Mouse (Mus musculus) testis, adult 2 months (tissue): ENCODE results near the gene Selenop. TPM values are rescaled to one million over a fixed set of nuclear protein-coding genes. Genes with fewer than 3 reads are reported as not detected.
A peak's percentile ranks its signal among the peaks of the same experiment; 100 is the strongest.

Source experiments
- H3K27ac ChIP-seq: fragments of 200-500 bp; 2 replicates; pipeline ENCODE4 v1.5.1; 2012; ENCODE audit warnings: low read depth, low read length; ENCODE audit not compliant: control insufficient read depth, insufficient read depth
- H3K27me3 ChIP-seq: fragments of 200-500 bp; 2 replicates; pipeline ENCODE4 v1.6.1; 2012; ENCODE audit warnings: mild to moderate bottlenecking, low read length, moderate library complexity; ENCODE audit not compliant: control insufficient read depth, insufficient read depth
- H3K36me3 ChIP-seq: fragments of 200-500 bp; 2 replicates; pipeline ENCODE4 v1.6.1; 2012; ENCODE audit warnings: mild to moderate bottlenecking, low read length; ENCODE audit not compliant: control insufficient read depth, insufficient read depth
- H3K4me1 ChIP-seq: fragments of 200-500 bp; 2 replicates; pipeline ENCODE4 v1.6.1; 2012; ENCODE audit warnings: low read length; ENCODE audit not compliant: control insufficient read depth, insufficient read depth
- H3K4me3 ChIP-seq: fragments of 200-500 bp; 2 replicates; pipeline ENCODE4 v1.5.1; 2012; ENCODE audit warnings: low read depth, mild to moderate bottlenecking, low read length, moderate library complexity, mixed read lengths; ENCODE audit not compliant: control insufficient read depth
- CTCF ChIP-seq: fragments of 200-500 bp; IDR thresholded peaks from 2 replicates; pipeline ENCODE4 v1.5.1; 2012; ENCODE audit warnings: low read depth, mild to moderate bottlenecking, inconsistent platforms, low read length, moderate library complexity; ENCODE audit not compliant: control insufficient read depth, insufficient read depth, insufficient replicate concordance
- POLR2A ChIP-seq: fragments of 200-500 bp; IDR thresholded peaks from 2 replicates; pipeline ENCODE4 v1.6.1; 2012; ENCODE audit warnings: low read depth, mild to moderate bottlenecking, inconsistent platforms, low read length, moderate library complexity; ENCODE audit not compliant: control insufficient read depth
- polyA plus RNA-seq: library from polyadenylated mRNA; depleted of rRNA; stranded (reverse); fragments of >200 nt; gene quantifications from 2 replicates; pipeline ENCODE4 v1.2.3, GENCODE M21; 2012

Selenop gene
- polyA plus RNA-seq, 1 experiment = 22.4 TPM

GRCm38 (mm10) chr15:3259025-3259424 lies 9.3 kb upstream of the Selenop start:
- H3K27me3 ChIP-seq = no peaks in the 10 kb centered on the region
- TF ChIP-seq CTCF = no peak
- no peak for TF ChIP-seq POLR2A
- no peaks in the 10 kb centered on the region for H3K4me1 ChIP-seq
- no peak overlapping the region for H3K4me3 ChIP-seq
- H3K27ac ChIP-seq = no peak overlapping the region
- H3K36me3 ChIP-seq = no peaks in the 10 kb centered on the region

- H3K36me3 ChIP-seq = no peaks in the 10 kb centered on the region
- H3K4me1 ChIP-seq = no peaks in the 10 kb centered on the region
- H3K27me3 ChIP-seq = no peaks in the 10 kb centered on the region
- TF ChIP-seq CTCF = no peak
- TF ChIP-seq POLR2A = no peak
- H3K4me3 ChIP-seq = no peak overlapping the region
- H3K27ac ChIP-seq = no peak overlapping the region
Observed at GRCm38 (mm10) chr15:3260309-3260708, 8.0 kb upstream of the Selenop start.

GRCm38 (mm10) chr15:3262883-3263282 lies 5.5 kb upstream of the Selenop start:
- Histone ChIP-seq H3K27me3 (no peaks in the 10 kb centered on the region), H3K36me3 (no peaks in the 10 kb centered on the region), H3K27ac (no peak overlapping the region), H3K4me3 (no peak overlapping the region), H3K4me1 (no peaks in the 10 kb centered on the region)
- TF ChIP-seq CTCF (no peak), POLR2A (no peak)

GRCm38 (mm10) chr15:3264293-3264692 lies 4.1 kb upstream of the Selenop start:
- Histone ChIP-seq H3K27ac (no peak overlapping the region), H3K36me3 (no peaks in the 10 kb centered on the region), H3K27me3 (no peaks in the 10 kb centered on the region), H3K4me3 (no peak overlapping the region), H3K4me1 (no peaks in the 10 kb centered on the region)
- no peak for TF ChIP-seq CTCF
- no peak for TF ChIP-seq POLR2A

GRCm38 (mm10) chr15:3264828-3265227 lies 3.5 kb upstream of the Selenop start:
- TF ChIP-seq CTCF = no peak
- no peak for TF ChIP-seq POLR2A
- Histone ChIP-seq H3K4me3 (no peak overlapping the region), H3K27ac (no peak overlapping the region), H3K36me3 (no peaks in the 10 kb centered on the region), H3K27me3 (no peaks in the 10 kb centered on the region), H3K4me1 (no peaks in the 10 kb centered on the region)

GRCm38 (mm10) chr15:3269496-3269895 lies 1.1 kb downstream of the Selenop start:
- Histone ChIP-seq H3K27me3 (no peaks in the 10 kb centered on the region), H3K36me3 (no peaks in the 10 kb centered on the region), H3K27ac (no peak overlapping the region), H3K4me3 (no peak overlapping the region), H3K4me1 (0 out of 2 replicates have a peak, but pooled peaks cover 2% of the 10 kb centered on the region)
- TF ChIP-seq POLR2A (no peak), CTCF (no peak)

- TF ChIP-seq POLR2A = no peak
- TF ChIP-seq CTCF = no peak
- Histone ChIP-seq H3K27ac (peak overlapping the region; percentile 13; the same call in 1 of the 2 replicates), H3K27me3 (no peaks in the 10 kb centered on the region), H3K36me3 (no peaks in the 10 kb centered on the region), H3K4me1 (0 out of 2 replicates have a peak, but pooled peaks cover 2% of the 10 kb centered on the region), H3K4me3 (no peak overlapping the region)
Observed at GRCm38 (mm10) chr15:3269996-3270645, 1.8 kb downstream of the Selenop start.

- Histone ChIP-seq H3K4me3 (peak overlapping the region; percentile 72), H3K27ac (peak overlapping the region; percentile 82), H3K36me3 (no peaks in the 10 kb centered on the region), H3K27me3 (no peaks in the 10 kb centered on the region), H3K4me1 (0 out of 2 replicates have a peak, but pooled peaks cover 2% of the 10 kb centered on the region)
- TF ChIP-seq POLR2A (peak; percentile 57; the same call in 1 of the 2 replicates), CTCF (no peak)
Observed at GRCm38 (mm10) chr15:3270646-3271077, 2.3 kb downstream of the Selenop start.
